ENCODE assay signal across 25 mouse cellular contexts in genomic region chr11:63160926-63161325, GRCm38 (mm10). TPM values are rescaled to one million over a fixed set of nuclear protein-coding genes. Genes with fewer than 3 reads are reported as not detected.
"Had no signal": no experiment of that assay in that cellular context is flagged by ENCODE, and none has a peak within 500 bp of the region (broad histone marks: within the 10 kb centered on the region; RNA-seq: fewer than 3 reads in every experiment).

No protein-coding gene starts in this region.

- ATAC-seq: hindbrain, postnatal 0 days; intestine, embryonic 16.5 days; liver, postnatal 0 days had no signal

- H3K27ac ChIP-seq: gastrocnemius, adult 2 months; hindbrain, embryonic 13.5 days; hindbrain, embryonic 15.5 days; hindbrain, postnatal 0 days; limb, embryonic 12.5 days; liver, embryonic 13.5 days; liver, embryonic 15.5 days had no signal

- H3K4me3 ChIP-seq: gastrocnemius, adult 2 months; heart, embryonic 12.5 days; hindbrain, embryonic 13.5 days; hindbrain, embryonic 15.5 days; limb, embryonic 12.5 days; liver, embryonic 13.5 days; liver, embryonic 15.5 days had no signal

- DNase-seq: gastrocnemius, adult 2 months; gastrocnemius, postnatal 14 days; gastrocnemius, postnatal 36 days; heart, adult 18-20 months; heart, postnatal 14 days; heart, postnatal 36 days; kidney, adult 18-20 months; kidney, adult 8-10 months; kidney, postnatal 14 days; kidney, postnatal 36 days; layer of hippocampus, adult 9-11 months; layer of hippocampus, postnatal 36 days; left cerebral cortex, postnatal 4 days; liver; liver, embryonic 13.5 days; liver, postnatal 0 days had no signal

- H3K4me2 ChIP-seq: heart, embryonic 12.5 days; hindbrain, embryonic 13.5 days; hindbrain, embryonic 15.5 days; limb, embryonic 12.5 days; liver, embryonic 11.5 days; liver, embryonic 13.5 days; liver, embryonic 15.5 days had no signal

- H3K9me3 ChIP-seq: heart, embryonic 12.5 days; hindbrain, embryonic 13.5 days; hindbrain, embryonic 15.5 days; limb, embryonic 12.5 days; liver, embryonic 13.5 days; liver, embryonic 15.5 days had no signal

- H3K27me3 ChIP-seq: heart, embryonic 12.5 days; hindbrain, embryonic 13.5 days; hindbrain, embryonic 15.5 days; limb, embryonic 12.5 days; liver, embryonic 13.5 days; liver, embryonic 15.5 days had no signal

- H3K9ac ChIP-seq: heart, embryonic 12.5 days; hindbrain, embryonic 13.5 days; hindbrain, embryonic 15.5 days; limb, embryonic 12.5 days; liver, embryonic 13.5 days; liver, embryonic 15.5 days; liver, postnatal 0 days had no signal

- H3K36me3 ChIP-seq: hindbrain, embryonic 15.5 days; liver, embryonic 13.5 days; liver, embryonic 15.5 days had no signal

- H3K4me1 ChIP-seq: heart, embryonic 12.5 days; hindbrain, embryonic 13.5 days; hindbrain, embryonic 15.5 days; liver, embryonic 13.5 days; liver, embryonic 15.5 days had no signal

RNA-seq across cellular contexts. Expression of gene Pmp22, which starts 32.1 kb away (rescaled TPM):
- total RNA-seq: hematopoietic stem cell, adult 5-6 weeks had no signal
